Mouse (Mus musculus): ENCODE measurements around the gene Fem1a.

Gene Fem1a

DNA sequence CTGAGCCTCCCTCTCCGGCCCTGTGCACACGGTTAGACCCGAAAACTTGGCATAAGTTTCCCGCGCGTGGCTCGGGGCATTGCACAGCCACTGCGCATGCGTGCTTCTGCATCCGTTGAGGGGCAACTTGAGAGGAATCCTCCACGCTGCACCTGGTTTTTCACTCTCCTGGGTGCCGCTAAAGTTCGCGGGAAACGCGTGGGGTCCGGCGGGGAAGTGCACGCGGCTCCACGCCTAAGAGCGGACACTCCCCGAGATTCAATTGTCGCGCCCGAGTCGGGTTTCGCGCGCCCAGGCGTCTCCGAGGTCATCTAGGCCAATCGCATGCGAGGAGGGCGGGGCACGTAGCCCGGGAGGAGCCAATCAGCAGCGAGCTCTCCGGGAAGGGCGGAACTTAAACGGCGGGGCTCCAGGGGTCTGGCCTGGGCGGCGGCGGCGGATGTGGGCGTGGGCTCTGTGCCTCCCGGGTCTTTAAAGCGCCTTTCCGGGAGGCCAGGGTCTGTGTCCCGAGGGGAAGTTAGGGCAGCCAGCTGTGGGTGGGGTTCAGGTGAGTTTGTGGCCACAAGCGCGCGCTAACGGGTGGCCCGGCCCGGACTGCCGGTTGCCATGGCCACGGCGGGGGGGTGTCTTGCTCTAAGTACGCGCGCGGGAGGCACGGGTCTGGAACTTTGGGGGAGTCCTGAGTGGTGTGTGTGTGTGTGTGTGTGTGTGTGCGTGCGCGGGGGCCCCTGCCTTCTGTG is 47.4 kb downstream of the Fem1a start:
- DNase-seq (ENCODE audit: low read depth, low spot score), result peak; percentile 98

DNA sequence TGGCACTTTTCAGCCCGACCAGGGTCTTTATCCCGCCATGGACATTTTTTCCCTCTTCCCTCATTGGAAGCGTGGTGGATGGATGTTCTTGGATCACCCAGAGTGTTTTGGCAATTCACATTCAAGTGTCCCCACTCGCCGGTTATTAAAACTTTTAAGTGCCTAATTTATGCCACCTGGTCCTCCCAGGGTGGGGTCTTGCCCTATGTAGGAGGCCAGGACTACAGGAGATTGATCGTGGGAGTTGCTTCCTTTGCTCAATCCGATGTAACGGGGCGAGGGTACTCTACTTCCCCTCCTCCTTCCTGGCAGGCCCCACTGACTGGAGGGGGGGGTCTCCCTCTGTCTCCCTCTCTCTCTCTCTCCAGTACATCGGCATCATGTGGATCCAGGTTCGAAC is 48.1 kb downstream of the Fem1a start:
- DNase-seq (ENCODE audit: low read depth, low spot score), result no peak

DNA sequence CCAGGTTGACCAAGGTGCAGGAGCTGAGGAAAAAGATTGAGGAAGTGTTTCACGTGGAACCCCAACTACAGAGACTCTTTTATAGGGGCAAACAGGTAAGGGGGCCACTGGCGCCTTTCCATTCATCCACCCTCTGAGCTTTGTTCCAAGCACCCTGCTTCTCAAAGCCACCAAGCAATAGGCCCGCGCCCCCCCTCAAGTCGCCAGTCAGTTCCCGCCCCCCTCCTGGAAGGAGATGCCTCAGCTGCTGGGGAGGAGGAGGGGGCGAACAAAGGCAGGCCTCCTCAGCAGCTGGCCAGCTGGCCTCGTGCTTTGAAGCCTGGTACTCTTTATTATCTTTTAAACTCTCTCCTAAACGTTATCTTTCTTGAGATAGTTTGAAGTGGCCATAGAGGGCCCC is 48.5 kb downstream of the Fem1a start:
- DNase-seq (ENCODE audit: low read depth, low spot score), result no peak

DNA sequence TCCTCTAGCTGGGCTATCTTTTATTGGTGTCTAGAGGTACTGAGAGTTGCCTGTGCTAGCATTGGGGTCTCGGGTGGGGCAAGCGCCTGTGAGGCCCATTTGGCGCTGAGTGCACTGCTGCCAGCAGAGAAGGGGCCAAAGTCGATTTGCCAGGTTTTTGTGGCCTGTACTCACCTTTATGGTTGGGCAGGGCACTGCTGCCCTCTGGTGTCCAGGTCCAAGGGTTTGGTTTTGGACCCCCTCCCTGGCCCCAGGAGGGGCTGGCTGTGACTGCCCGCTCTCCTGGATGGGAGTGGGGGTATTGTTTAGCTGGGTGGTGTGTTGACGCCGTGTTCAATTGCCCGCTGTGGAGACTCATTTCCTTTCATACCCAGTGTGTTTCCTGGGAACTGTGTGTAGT is 49.2 kb downstream of the Fem1a start:
- DNase-seq (ENCODE audit: low read depth, low spot score), result peak; percentile 30

DNA sequence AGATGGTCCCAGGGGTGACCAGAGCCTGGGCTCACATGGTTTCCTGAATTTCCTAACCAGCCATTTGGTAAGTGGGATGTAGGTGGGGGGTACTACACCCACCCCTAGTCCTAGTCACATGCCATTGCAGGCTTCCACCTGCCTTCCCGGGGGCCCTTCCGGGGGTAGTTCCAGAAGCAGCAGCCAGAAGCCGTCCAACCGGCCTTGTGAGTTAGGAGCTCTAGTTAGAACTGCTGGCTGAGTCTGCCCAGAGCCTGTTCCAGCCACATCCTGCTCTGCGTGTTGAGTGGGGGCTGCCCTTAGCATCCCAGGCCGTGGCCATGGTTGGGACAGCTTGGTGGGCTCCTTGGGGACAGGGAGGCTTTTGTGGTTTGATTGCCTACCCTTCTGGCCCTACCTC is 51.5 kb downstream of the Fem1a start:
- no peak for DNase-seq (ENCODE audit: low read depth, low spot score)

DNA sequence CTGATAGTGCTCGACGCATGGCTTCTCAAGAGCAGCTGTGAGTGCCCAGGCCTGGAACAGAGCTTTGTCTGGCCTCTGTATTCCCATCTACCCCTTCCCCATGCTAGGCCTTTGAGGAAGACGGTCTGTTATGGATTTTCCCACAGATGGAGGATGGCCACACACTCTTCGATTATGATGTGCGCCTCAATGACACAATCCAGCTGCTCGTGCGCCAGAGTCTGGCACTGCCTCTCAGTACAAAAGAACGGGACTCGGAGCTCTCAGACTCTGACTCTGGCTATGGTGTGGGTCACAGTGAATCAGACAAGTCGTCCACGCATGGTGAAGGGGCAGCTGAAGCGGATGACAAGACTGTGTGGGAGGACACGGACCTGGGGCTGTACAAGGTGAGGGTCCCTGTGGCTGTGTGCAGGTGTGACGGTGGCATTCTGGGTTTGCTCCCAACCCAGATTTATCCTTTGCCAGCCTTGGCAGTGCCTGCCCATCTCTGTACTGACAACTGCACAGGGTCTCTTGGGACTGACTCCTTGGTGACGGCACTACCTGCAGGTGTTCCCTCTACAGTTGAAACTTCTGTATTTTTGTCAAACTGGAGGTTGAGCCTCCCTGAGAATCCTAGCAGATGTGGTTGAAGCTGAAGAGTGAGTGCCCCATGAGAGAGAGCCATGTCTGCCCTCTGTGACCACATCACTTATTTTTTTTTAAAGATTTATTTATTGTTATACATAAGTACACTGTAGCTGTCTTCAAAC is 52.8 kb downstream of the Fem1a start:
- no peak for DNase-seq (ENCODE audit: low read depth, low spot score)

Data from A20 (cell line).